9 mouse cellular contexts compared by ENCODE assay signal in the genomic region with DNA sequence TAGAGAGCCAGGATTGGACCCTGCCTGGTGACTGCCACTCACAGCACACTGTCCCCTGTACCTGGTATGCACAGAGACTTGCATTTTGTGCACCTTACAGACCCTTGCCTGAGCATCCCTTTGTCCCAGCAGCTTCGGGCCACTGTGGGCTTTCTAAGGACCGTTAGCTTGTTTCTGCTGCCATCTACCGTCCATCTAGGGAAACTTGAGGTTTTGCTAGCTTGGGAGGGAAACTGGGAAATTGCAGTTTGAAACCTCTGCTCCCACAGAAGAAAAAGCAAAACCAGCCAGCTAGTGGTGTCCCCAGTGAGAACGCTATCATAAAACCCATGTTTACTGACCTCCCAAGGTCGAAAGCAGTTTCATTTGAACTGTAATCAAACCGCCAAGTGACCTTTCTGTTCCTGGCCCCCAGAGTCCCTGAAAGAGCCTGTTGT.
DNase-seq lines count a peak whose midpoint lies in the region; ATAC-seq lines count a peak whose summit lies in the region.
"Had no signal": no experiment of that assay in that cellular context is flagged by ENCODE, and none has a peak within 500 bp of the region (broad histone marks: within the 10 kb centered on the region; RNA-seq: fewer than 3 reads in every experiment).

No protein-coding gene starts in this region.

- no peak overlapping the region for H3K27ac ChIP-seq in limb, embryonic 13.5 days
- no peak overlapping the region for H3K27ac ChIP-seq in neural tube, embryonic 11.5 days (ENCODE audit: low read depth, low read length)
- H3K27ac ChIP-seq: embryonic facial prominence, embryonic 15.5 days had no signal

- H3K27me3 ChIP-seq in limb, embryonic 13.5 days = 0 out of 2 replicates have a peak, but pooled peaks cover 3% of the 10 kb centered on the region
- no peaks in the 10 kb centered on the region for H3K27me3 ChIP-seq in neural tube, embryonic 11.5 days (ENCODE audit: control insufficient read depth, insufficient read depth, low read length)
- H3K27me3 ChIP-seq: embryonic facial prominence, embryonic 15.5 days had no signal

- H3K4me2 ChIP-seq in limb, embryonic 13.5 days (replicated peaks) = no peak overlapping the region
- no peak overlapping the region for H3K4me2 ChIP-seq in neural tube, embryonic 11.5 days (ENCODE audit: low read depth)
- H3K4me2 ChIP-seq: embryonic facial prominence, embryonic 15.5 days had no signal

- WGBS in limb, embryonic 13.5 days = 8% methylated on average over 6 of the region's 6 CpGs
- 11% methylated on average over 6 of the region's 6 CpGs for WGBS in neural tube, embryonic 11.5 days

- DNase-seq in 416B (ENCODE audit: low read depth) = peak; percentile 64
- peak; percentile 24 for DNase-seq in WW6 (ENCODE audit: low read depth, low spot score)
- peak; percentile 42 to 66 for DNase-seq in cerebellum, postnatal 36 days
- DNase-seq in heart, adult 8-10 months (ENCODE audit: low spot score) = peak; percentile 69
- peak; percentile 73 for DNase-seq in kidney, adult 9 months
- DNase-seq in neural tube, embryonic 11.5 days (ENCODE audit: low spot score) = peak; percentile 77
- DNase-seq in thymus, postnatal 10 days (ENCODE audit: low spot score in 2 of 2) = peak; percentile 51 to 69

- H3K4me3 ChIP-seq in limb, embryonic 13.5 days = no peak overlapping the region
- no peak overlapping the region for H3K4me3 ChIP-seq in neural tube, embryonic 11.5 days (ENCODE audit: low read depth, low read length)
- H3K4me3 ChIP-seq: embryonic facial prominence, embryonic 15.5 days had no signal

- H3K36me3 ChIP-seq in limb, embryonic 13.5 days = peaks cover 18% of the 10 kb centered on the region; the same call in 1 of the 2 replicates
- H3K36me3 ChIP-seq in neural tube, embryonic 11.5 days (ENCODE audit: control insufficient read depth, insufficient read depth, low read length) = no peaks in the 10 kb centered on the region

- H3K4me1 ChIP-seq in limb, embryonic 13.5 days = peaks cover 3% of the 10 kb centered on the region; the same call in 1 of the 2 replicates
- peaks cover 7% of the 10 kb centered on the region for H3K4me1 ChIP-seq in neural tube, embryonic 11.5 days (ENCODE audit: control insufficient read depth, insufficient read depth, low read length)
- H3K4me1 ChIP-seq: embryonic facial prominence, embryonic 15.5 days had no signal

- no peak overlapping the region for H3K9ac ChIP-seq in limb, embryonic 13.5 days
- H3K9ac ChIP-seq in neural tube, embryonic 11.5 days (ENCODE audit: low read length) = peak overlapping the region; percentile 48
- H3K9ac ChIP-seq: embryonic facial prominence, embryonic 15.5 days had no signal

- peak; percentile 68 for ATAC-seq in limb, embryonic 13.5 days (ENCODE audit: low FRiP score, low read depth)
- ATAC-seq in neural tube, embryonic 11.5 days (ENCODE audit: insufficient read depth, low FRiP score, low TSS enrichment) = peak; percentile 75

- H3K9me3 ChIP-seq in limb, embryonic 13.5 days = no peaks in the 10 kb centered on the region
- H3K9me3 ChIP-seq in neural tube, embryonic 11.5 days (ENCODE audit: control insufficient read depth, low read length) = no peaks in the 10 kb centered on the region
- H3K9me3 ChIP-seq: embryonic facial prominence, embryonic 15.5 days had no signal

Comparison
In these comparisons a context has a peak if more than half of its experiments do, and no peak if none do; other contexts are left out.
1. DNase-seq: peak in every context shown above with its lines; median percentile 77 in neural tube, embryonic 11.5 days; 73 in kidney, adult 9 months; 69 in heart, adult 8-10 months; 64 in 416B; 60 in thymus, postnatal 10 days; 54 in cerebellum, postnatal 36 days; 24 in WW6.